In the genomic region with DNA sequence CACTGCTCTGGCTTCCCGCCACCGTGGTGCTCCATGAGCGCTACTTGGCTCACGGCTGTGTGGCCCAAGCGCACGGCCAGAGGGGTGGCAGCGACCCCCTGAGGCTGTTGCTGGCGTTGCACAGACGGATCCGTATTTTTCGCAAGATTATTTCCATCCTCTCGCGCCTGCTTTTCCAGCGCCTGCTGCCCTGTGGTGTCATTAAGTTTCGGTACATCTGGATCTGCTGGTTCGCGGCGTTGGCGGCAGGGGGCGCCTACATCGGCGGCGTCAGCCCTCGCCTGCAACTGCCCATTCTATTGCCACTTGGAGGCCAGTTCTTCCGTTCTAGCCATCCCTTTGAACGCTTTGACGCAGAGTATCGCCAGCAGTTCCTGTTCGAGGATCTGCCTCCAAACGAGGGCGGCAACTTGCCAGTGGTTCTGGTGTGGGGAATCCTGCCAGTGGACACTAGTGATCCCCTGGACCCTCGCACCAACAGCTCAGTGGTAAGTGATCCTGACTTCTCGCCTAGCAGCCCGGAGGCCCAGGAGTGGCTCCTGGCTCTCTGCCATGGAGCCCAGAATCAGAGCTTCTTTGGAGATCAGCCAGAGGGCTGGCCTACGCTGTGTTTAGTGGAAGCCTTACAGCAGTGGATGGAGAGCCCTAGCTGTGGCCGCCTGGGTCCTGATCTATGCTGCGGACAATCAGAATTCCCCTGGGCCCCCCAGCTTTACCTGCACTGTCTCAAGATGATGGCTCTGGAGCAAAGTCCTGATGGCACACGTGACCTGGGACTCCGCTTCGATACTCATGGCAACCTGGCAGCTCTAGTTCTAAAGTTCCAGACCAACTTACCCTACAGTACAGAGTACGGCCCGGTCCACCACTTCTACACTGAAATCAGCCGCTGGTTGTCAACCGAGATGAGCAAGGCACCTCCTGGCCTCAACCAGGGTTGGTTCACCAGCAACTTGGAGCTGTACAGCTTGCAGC, we compare ENCODE assay signal across 9 mouse cellular contexts. TPM values are rescaled to one million over a fixed set of nuclear protein-coding genes. Genes with fewer than 3 reads are reported as not detected.
DNase-seq lines count a peak whose midpoint lies in the region.
"Had no signal": no experiment of that assay in that cellular context is flagged by ENCODE, and none has a peak within 500 bp of the region (broad histone marks: within the 10 kb centered on the region; RNA-seq: fewer than 3 reads in every experiment).

No protein-coding gene starts in this region.

- no peak overlapping the region for H3K27ac ChIP-seq in limb, embryonic 10.5 days
- H3K27ac ChIP-seq in midbrain, embryonic 10.5 days (replicated peaks) = no peak overlapping the region

- no peaks in the 10 kb centered on the region for H3K9me3 ChIP-seq in limb, embryonic 10.5 days (replicated peaks)
- no peaks in the 10 kb centered on the region for H3K9me3 ChIP-seq in midbrain, embryonic 10.5 days (replicated peaks)
- H3K9me3 ChIP-seq: G1E had no signal

- H3K4me1 ChIP-seq in limb, embryonic 10.5 days = peaks cover 10% of the 10 kb centered on the region
- H3K4me1 ChIP-seq in midbrain, embryonic 10.5 days = peaks cover 13% of the 10 kb centered on the region

- peak overlapping the region; percentile 33 for H3K4me3 ChIP-seq in limb, embryonic 10.5 days
- peak overlapping the region; percentile 32 for H3K4me3 ChIP-seq in midbrain, embryonic 10.5 days

- H3K36me3 ChIP-seq in limb, embryonic 10.5 days = no peaks in the 10 kb centered on the region
- H3K36me3 ChIP-seq in midbrain, embryonic 10.5 days = peaks cover 6% of the 10 kb centered on the region; the same call in 1 of the 2 replicates
- H3K36me3 ChIP-seq: G1E had no signal

- peak; percentile 50 for DNase-seq in right cerebral cortex, adult 18-20 months
- DNase-seq in right cerebral cortex, postnatal 36 days (ENCODE audit: low spot score in 2 of 2) = no peak
- DNase-seq in embryo, embryonic 10 days (ENCODE audit: low spot score) = peak; percentile 82
- peak; percentile 61 for DNase-seq in gastrocnemius, postnatal 14 days
- DNase-seq in induced T-regulatory cell, adult 2 months (ENCODE audit: low read depth) = peak; percentile 27
- peak; percentile 74 for DNase-seq in limb, embryonic 10.5 days (ENCODE audit: low spot score)
- DNase-seq in midbrain, embryonic 10.5 days (ENCODE audit: low spot score) = peak; percentile 70
- DNase-seq in spleen, postnatal 10 days (ENCODE audit: low spot score in 2 of 2) = peak; percentile 38 to 66

- intact Hi-C loops in gastrocnemius, postnatal 14 days (cut with DNase I; ENCODE audit: low total_unique reads) = no loop called here

- 29% methylated on average over 44 of the region's 44 CpGs for WGBS in limb, embryonic 10.5 days
- WGBS in midbrain, embryonic 10.5 days = 29% methylated on average over 44 of the region's 44 CpGs

- peaks cover 39% of the 10 kb centered on the region for H3K27me3 ChIP-seq in limb, embryonic 10.5 days (ENCODE audit: low read depth, poor library complexity, severe bottlenecking)
- peaks cover 53% of the 10 kb centered on the region for H3K27me3 ChIP-seq in midbrain, embryonic 10.5 days (ENCODE audit: low read depth, poor library complexity, severe bottlenecking)

RNA-seq across cellular contexts. Expression of gene Disp2, which starts 11.3 kb away (rescaled TPM):
- under 1 TPM; 0.06 to 0.07 TPM for total RNA-seq in gastrocnemius, postnatal 14 days (2021)
- 0.04 and 0.11 TPM in 2 replicates for polyA plus RNA-seq in limb, embryonic 10.5 days (2016; fragmentation: Nextera tagmentation; extraction: Ambion mirVana)
- polyA plus RNA-seq in midbrain, embryonic 10.5 days (2016; fragmentation: Nextera tagmentation; extraction: Ambion mirVana) = 3.1 and 7.5 TPM in 2 replicates

RNA-seq across cellular contexts. Expression of gene Phgr1, which starts 18.3 kb away (rescaled TPM):
- not detected for total RNA-seq in gastrocnemius, postnatal 14 days (2021)
- not detected in 2 replicates for polyA plus RNA-seq in limb, embryonic 10.5 days (2016; fragmentation: Nextera tagmentation; extraction: Ambion mirVana)
- not detected in 2 replicates for polyA plus RNA-seq in midbrain, embryonic 10.5 days (2016; fragmentation: Nextera tagmentation; extraction: Ambion mirVana)
- total RNA-seq: G1E had no signal
- polyA plus RNA-seq: G1E had no signal

RNA-seq across cellular contexts. Expression of gene Knstrn, which starts 23.0 kb away (rescaled TPM):
- total RNA-seq in gastrocnemius, postnatal 14 days (2021) = 1 to 10 TPM; 3.8 to 4.1 TPM
- 150 and 157 TPM in 2 replicates for polyA plus RNA-seq in limb, embryonic 10.5 days (2016; fragmentation: Nextera tagmentation; extraction: Ambion mirVana)
- polyA plus RNA-seq in midbrain, embryonic 10.5 days (2016; fragmentation: Nextera tagmentation; extraction: Ambion mirVana) = 181 and 184 TPM in 2 replicates

RNA-seq across cellular contexts. Expression of gene Ccdc9b, which starts 28.4 kb away (rescaled TPM):
- 1 to 10 TPM; 6.8 to 6.9 TPM for total RNA-seq in gastrocnemius, postnatal 14 days (2021)
- 0.05 and 0.08 TPM in 2 replicates for polyA plus RNA-seq in limb, embryonic 10.5 days (2016; fragmentation: Nextera tagmentation; extraction: Ambion mirVana)
- polyA plus RNA-seq in midbrain, embryonic 10.5 days (2016; fragmentation: Nextera tagmentation; extraction: Ambion mirVana) = 0.42 and 1.1 TPM in 2 replicates
- polyA plus RNA-seq: G1E had no signal

RNA-seq across cellular contexts. Expression of gene Inafm2, which starts 45.3 kb away (rescaled TPM):
- 1 to 10 TPM; 5.3 TPM for total RNA-seq in gastrocnemius, postnatal 14 days (2021)
- 16.1 and 16.3 TPM in 2 replicates for polyA plus RNA-seq in limb, embryonic 10.5 days (2016; fragmentation: Nextera tagmentation; extraction: Ambion mirVana)
- polyA plus RNA-seq in midbrain, embryonic 10.5 days (2016; fragmentation: Nextera tagmentation; extraction: Ambion mirVana) = 24.2 and 24.6 TPM in 2 replicates

Comparison
In these comparisons a context has a peak if more than half of its experiments do, and no peak if none do; other contexts are left out.
1. DNase-seq: peak in right cerebral cortex, adult 18-20 months (single experiment), embryo, embryonic 10 days (single experiment), gastrocnemius, postnatal 14 days (single experiment), induced T-regulatory cell, adult 2 months (single experiment), limb, embryonic 10.5 days (single experiment), midbrain, embryonic 10.5 days (single experiment) and spleen, postnatal 10 days (2 of 2); none in right cerebral cortex, postnatal 36 days (0 of 2).